In genomic region chr8:110719898-110720653, GRCm38 (mm10) we compare ENCODE assay signal across 8 mouse cellular contexts. TPM values are rescaled to one million over a fixed set of nuclear protein-coding genes. Genes with fewer than 3 reads are reported as not detected.
DNase-seq lines count a peak whose midpoint lies in the region; ATAC-seq and TF ChIP-seq lines count a peak whose summit lies in the region.

No protein-coding gene starts in this region.

- WGBS in limb, embryonic 12.5 days, result 52% methylated on average over 6 of the region's 6 CpGs
- WGBS in stomach, embryonic 16.5 days, result 60% methylated on average over 6 of the region's 6 CpGs

- H3K4me2 ChIP-seq in limb, embryonic 12.5 days, result peak overlapping the region; percentile 93
- peak overlapping the region; percentile 53 for H3K4me2 ChIP-seq in stomach, embryonic 16.5 days (ENCODE audit: low read depth, low read length)

- H3K36me3 ChIP-seq in megakaryocyte, embryonic 14.5 days (replicated peaks; ENCODE audit: low read length), result peaks cover 77% of the 10 kb centered on the region
- H3K36me3 ChIP-seq in limb, embryonic 12.5 days, result peaks cover 18% of the 10 kb centered on the region
- H3K36me3 ChIP-seq in stomach, embryonic 16.5 days (ENCODE audit: control insufficient read depth, insufficient read depth, low read length), result no peaks in the 10 kb centered on the region

- H3K9me3 ChIP-seq in megakaryocyte, embryonic 14.5 days, result no peaks in the 10 kb centered on the region
- H3K9me3 ChIP-seq in limb, embryonic 12.5 days, result no peaks in the 10 kb centered on the region
- H3K9me3 ChIP-seq in stomach, embryonic 16.5 days (replicated peaks; ENCODE audit: control insufficient read depth, low read length), result no peaks in the 10 kb centered on the region

- no peak overlapping the region; the same call in 1 of the 2 replicates for H3K9ac ChIP-seq in limb, embryonic 12.5 days (replicated peaks)
- H3K9ac ChIP-seq in stomach, embryonic 16.5 days (ENCODE audit: low read length), result peak overlapping the region; percentile 92

- peak overlapping the region; percentile 83 for H3K4me3 ChIP-seq in gastrocnemius, adult 2 months
- peak overlapping the region; percentile 78 for H3K4me3 ChIP-seq in megakaryocyte, embryonic 14.5 days (replicated peaks)
- 0 out of 2 replicates have a peak overlapping the region, but pooled peaks have one; percentile 80 for H3K4me3 ChIP-seq in limb, embryonic 12.5 days (replicated peaks)
- no peak overlapping the region for H3K4me3 ChIP-seq in stomach, embryonic 16.5 days (replicated peaks; ENCODE audit: low read length)

- intact Hi-C loops in gastrocnemius, adult 2 months (cut with DNase I), result loop anchor here (5.0 kb wide), 2 partner anchors 43 to 58 kb away; no protein-coding TSS in a partner anchor

- peak overlapping the region; percentile 90 for H3K27ac ChIP-seq in gastrocnemius, adult 2 months
- H3K27ac ChIP-seq in limb, embryonic 12.5 days, result peak overlapping the region; percentile 92
- peak overlapping the region; percentile 91 for H3K27ac ChIP-seq in stomach, embryonic 16.5 days (ENCODE audit: low read length)

- TF ChIP-seq CTCF in gastrocnemius, adult 2 months (IDR thresholded peaks at IDR 0.05), result no peak

- no peak for ATAC-seq in megakaryocyte, adult 5-6 weeks (ENCODE audit: poor library complexity, severe bottlenecking)
- no peak for ATAC-seq in limb, embryonic 12.5 days (ENCODE audit: insufficient number of reproducible peaks, insufficient read depth, low FRiP score, low TSS enrichment, low read depth)
- ATAC-seq in stomach, embryonic 16.5 days (ENCODE audit: insufficient read depth, low FRiP score), result no peak
- no peak for ATAC-seq in megakaryocyte-erythroid progenitor cell, adult 5-6 weeks (replicated peaks; ENCODE audit: low FRiP score, low TSS enrichment, poor library complexity, severe bottlenecking)

- H3K27me3 ChIP-seq in megakaryocyte, embryonic 14.5 days (replicated peaks), result no peaks in the 10 kb centered on the region
- no peaks in the 10 kb centered on the region for H3K27me3 ChIP-seq in limb, embryonic 12.5 days
- H3K27me3 ChIP-seq in stomach, embryonic 16.5 days (ENCODE audit: control insufficient read depth, insufficient read depth, low read length), result no peaks in the 10 kb centered on the region

- DNase-seq in gastrocnemius, adult 2 months, result no peak
- no peak for DNase-seq in gastrocnemius, adult 18-20 months (ENCODE audit: low spot score)
- no peak for DNase-seq in adrenal gland, adult 18-20 months (ENCODE audit: low spot score in 2 of 2)

- H3K4me1 ChIP-seq in megakaryocyte, embryonic 14.5 days, result peaks cover 92% of the 10 kb centered on the region
- peaks cover 75% of the 10 kb centered on the region for H3K4me1 ChIP-seq in limb, embryonic 12.5 days (replicated peaks)
- peaks cover 84% of the 10 kb centered on the region for H3K4me1 ChIP-seq in stomach, embryonic 16.5 days (ENCODE audit: control insufficient read depth, insufficient read depth, low read length)

RNA-seq across cellular contexts. Expression of gene Mtss1l, which starts 1.2 kb away (rescaled TPM):
- total RNA-seq in gastrocnemius, adult 2 months (2021), result 100 to 1,000 TPM in 1 of 2 experiments, 10 to 100 TPM in 1; 85.5 to 125 TPM
- total RNA-seq in gastrocnemius, adult 18-20 months (2021), result 100 to 1,000 TPM; 104 to 126 TPM
- 149 and 562 TPM in 2 replicates for polyA plus RNA-seq in megakaryocyte, embryonic 14.5 days (2012; ENCODE audit: insufficient read depth, low replicate concordance)
- 0.80 and 0.85 TPM in 2 replicates for total RNA-seq in megakaryocyte, adult 5-6 weeks (2015)
- total RNA-seq in megakaryocyte, adult 5-6 weeks (2017), result 0.04 and 0.41 TPM in 2 replicates
- polyA plus RNA-seq in limb, embryonic 12.5 days (2016; fragmentation: Nextera tagmentation; extraction: Ambion mirVana), result 11.8 and 19.2 TPM in 2 replicates
- 7.0 and 8.2 TPM in 2 replicates for polyA plus RNA-seq in stomach, embryonic 16.5 days (2015; fragmentation: Nextera tagmentation; extraction: Ambion mirVana)
- total RNA-seq in adrenal gland, adult 18-20 months (2021), result 10 to 100 TPM; 18.6 to 20.0 TPM
- total RNA-seq in megakaryocyte-erythroid progenitor cell, adult 5-6 weeks (2014; fragmentation: Nextera tagmentation), result 0.54 TPM in 1 of 2 replicates, not detected in the other
- total RNA-seq in megakaryocyte-erythroid progenitor cell, adult 5-6 weeks (2017), result 0.52 and 0.53 TPM in 2 replicates

Comparison
In these comparisons a context has a peak if more than half of its experiments do, and no peak if none do; other contexts are left out.
1. RNA of gene Mtss1l, which starts 1.2 kb away (total RNA-seq): 104 to 126 TPM in gastrocnemius, adult 18-20 months, 85.5 to 125 TPM in gastrocnemius, adult 2 months and 18.6 to 20.0 TPM in adrenal gland, adult 18-20 months; 0.04 to 0.85 TPM in megakaryocyte, adult 5-6 weeks and 0.52 to 0.54 TPM in megakaryocyte-erythroid progenitor cell, adult 5-6 weeks; every median in the first group is over 10 times any median in the second.
2. Peak in every context shown above with its lines, with median percentiles within 50 percentile points of each other: H3K27ac ChIP-seq.